Mouse (Mus musculus): ENCODE data around the gene Wwox.

DNA sequence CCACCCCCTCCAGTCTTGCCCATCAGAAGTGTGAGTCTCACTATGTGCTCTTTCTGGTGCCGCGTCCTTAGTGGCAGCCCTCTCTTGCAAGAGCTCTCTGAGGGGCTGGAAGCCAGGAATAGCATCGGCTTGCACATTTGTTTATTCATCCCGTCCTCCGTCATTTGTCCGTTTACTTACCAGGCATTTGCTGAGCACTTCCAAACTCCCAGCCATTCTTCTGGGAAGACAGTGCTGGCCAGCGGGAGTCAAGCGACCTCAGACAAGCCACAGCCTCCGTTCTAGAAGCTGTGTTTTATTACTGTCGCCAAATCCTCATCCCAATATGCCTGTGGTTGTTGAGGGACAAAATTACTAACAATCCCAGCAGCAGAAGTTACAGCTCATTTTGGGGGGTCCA is 241.7 kb downstream of the Wwox start:
- TF ChIP-seq CTCF (IDR thresholded peaks at IDR 0.05 in 2 of 3, conservative IDR thresholded peaks at IDR 0.05 in 1 of 3; ENCODE audit: control insufficient read depth in 1 of 3, insufficient read depth in 1 of 3, low read depth in 2 of 3, low read length in 3 of 3, poor library complexity in 1 of 3, severe bottlenecking in 1 of 3): no peak
- TF ChIP-seq POLR2A (IDR thresholded peaks at IDR 0.05; ENCODE audit: control insufficient read depth in 1 of 2, insufficient read depth in 1 of 2, low read depth in 1 of 2, low read length in 2 of 2, poor library complexity in 1 of 2): no peak
- TF ChIP-seq MAX (IDR thresholded peaks at IDR 0.05; ENCODE audit: low read length): no peak
- TF ChIP-seq MYC (IDR thresholded peaks at IDR 0.05; ENCODE audit: low read depth, low read length): no peak
